Mouse (Mus musculus): ENCODE measurements around the gene Sbno2. TPM values are rescaled to one million over a fixed set of nuclear protein-coding genes. Genes with fewer than 3 reads are reported as not detected.
"Not testable (repeated sequence)": the region's sequence is repeated elsewhere in the genome, so short reads cannot be mapped to it uniquely, and the experiment has no call there.

Gene Sbno2
- polyA plus RNA-seq, 1 experiment from 2014 or later, result 16.1 TPM

- Histone ChIP-seq H3K27ac (ENCODE audit: low read length) (no peak overlapping the region), H3K4me2 (replicated peaks; ENCODE audit: low read depth, low read length) (peak overlapping the region; percentile 86), H3K9ac (replicated peaks; ENCODE audit: low read length) (peak overlapping the region; percentile 95), H3K4me1 (ENCODE audit: insufficient read depth, low read length) (peaks cover 39% of the 10 kb centered on the region), H3K36me3 (ENCODE audit: insufficient read depth, low read length) (peaks cover 42% of the 10 kb centered on the region), H3K27me3 (ENCODE audit: insufficient read depth, low read length) (no peaks in the 10 kb centered on the region), H3K4me3 (ENCODE audit: low read length) (peak overlapping the region; percentile 81), H3K9me3 (ENCODE audit: low read length) (no peaks in the 10 kb centered on the region)
- WGBS, result 76% methylated on average over 5 of the region's 5 CpGs
- ATAC-seq (ENCODE audit: low FRiP score, low TSS enrichment), result no peak
Observed at GRCm38 (mm10) chr10:80055364-80055763, 50.0 kb downstream of the Sbno2 start.

- peak overlapping the region; percentile 98; the same call in 1 of the 2 replicates for H3K27ac ChIP-seq (ENCODE audit: low read length)
- ATAC-seq (ENCODE audit: low FRiP score, low TSS enrichment); H3K27me3 ChIP-seq (ENCODE audit: insufficient read depth, low read length); H3K9me3 ChIP-seq (ENCODE audit: low read length): not testable (repeated sequence)
- peak overlapping the region; percentile 81 for H3K4me3 ChIP-seq (ENCODE audit: low read length)
- peaks cover 40% of the 10 kb centered on the region for H3K36me3 ChIP-seq (ENCODE audit: insufficient read depth, low read length)
- peaks cover 43% of the 10 kb centered on the region for H3K4me1 ChIP-seq (ENCODE audit: insufficient read depth, low read length)
- H3K4me2 ChIP-seq (replicated peaks; ENCODE audit: low read depth, low read length), result peak overlapping the region; percentile 86
- 6% methylated on average over 2 of the region's 3 CpGs for WGBS
- H3K9ac ChIP-seq (replicated peaks; ENCODE audit: low read length), result peak overlapping the region; percentile 95
Observed at GRCm38 (mm10) chr10:80054911-80055310, 50.5 kb downstream of the Sbno2 start.

GRCm38 (mm10) chr10:80053831-80054815, 51.2 kb downstream of the Sbno2 start:
- peaks cover 33% of the 10 kb centered on the region for H3K36me3 ChIP-seq (ENCODE audit: insufficient read depth, low read length)
- under 1% methylated on average over 77 of the region's 77 CpGs for WGBS
- peak overlapping the region; percentile 86 for H3K4me2 ChIP-seq (replicated peaks; ENCODE audit: low read depth, low read length)
- H3K4me3 ChIP-seq (ENCODE audit: low read length), result peak overlapping the region; percentile 81
- H3K27ac ChIP-seq (ENCODE audit: low read length), result peak overlapping the region; percentile 98
- H3K4me1 ChIP-seq (ENCODE audit: insufficient read depth, low read length), result peaks cover 43% of the 10 kb centered on the region
- peak overlapping the region; percentile 95 for H3K9ac ChIP-seq (replicated peaks; ENCODE audit: low read length)
- H3K27me3 ChIP-seq (ENCODE audit: insufficient read depth, low read length), result no peaks in the 10 kb centered on the region
- ATAC-seq (ENCODE audit: low FRiP score, low TSS enrichment), result peak; percentile 50
- H3K9me3 ChIP-seq (ENCODE audit: low read length), result no peaks in the 10 kb centered on the region

- peak overlapping the region; percentile 98 for H3K27ac ChIP-seq (ENCODE audit: low read length)
- peak overlapping the region; percentile 95 for H3K9ac ChIP-seq (replicated peaks; ENCODE audit: low read length)
- under 1% methylated on average over 47 of the region's 47 CpGs for WGBS
- peaks cover 27% of the 10 kb centered on the region for H3K36me3 ChIP-seq (ENCODE audit: insufficient read depth, low read length)
- peaks cover 43% of the 10 kb centered on the region for H3K4me1 ChIP-seq (ENCODE audit: insufficient read depth, low read length)
- no peaks in the 10 kb centered on the region for H3K27me3 ChIP-seq (ENCODE audit: insufficient read depth, low read length)
- H3K4me2 ChIP-seq (replicated peaks; ENCODE audit: low read depth, low read length), result peak overlapping the region; percentile 86
- ATAC-seq (ENCODE audit: low FRiP score, low TSS enrichment), result peak; percentile 97
- peak overlapping the region; percentile 81 for H3K4me3 ChIP-seq (ENCODE audit: low read length)
- H3K9me3 ChIP-seq (ENCODE audit: low read length), result no peaks in the 10 kb centered on the region
Observed at GRCm38 (mm10) chr10:80053259-80053780, 52.1 kb downstream of the Sbno2 start.

- Histone ChIP-seq H3K27me3 (ENCODE audit: insufficient read depth, low read length) (no peaks in the 10 kb centered on the region), H3K4me3 (ENCODE audit: low read length) (no peak overlapping the region), H3K4me2 (replicated peaks; ENCODE audit: low read depth, low read length) (0 out of 2 replicates have a peak overlapping the region, but pooled peaks have one; percentile 61), H3K9ac (replicated peaks; ENCODE audit: low read length) (peak overlapping the region; percentile 48), H3K4me1 (ENCODE audit: insufficient read depth, low read length) (peaks cover 51% of the 10 kb centered on the region), H3K9me3 (ENCODE audit: low read length) (no peaks in the 10 kb centered on the region), H3K27ac (ENCODE audit: low read length) (peak overlapping the region; percentile 67), H3K36me3 (ENCODE audit: insufficient read depth, low read length) (peaks cover 17% of the 10 kb centered on the region)
- ATAC-seq (ENCODE audit: low FRiP score, low TSS enrichment), result no peak
- WGBS, result 86% methylated on average over 5 of the region's 5 CpGs
Observed at GRCm38 (mm10) chr10:80052374-80052764, 53.0 kb downstream of the Sbno2 start.

- peak overlapping the region; percentile 67 for H3K27ac ChIP-seq (ENCODE audit: low read length)
- ATAC-seq (ENCODE audit: low FRiP score, low TSS enrichment), result peak; percentile 12; the same call in 1 of the 2 replicates
- peaks cover 12% of the 10 kb centered on the region for H3K36me3 ChIP-seq (ENCODE audit: insufficient read depth, low read length)
- no peaks in the 10 kb centered on the region for H3K9me3 ChIP-seq (ENCODE audit: low read length)
- no peaks in the 10 kb centered on the region for H3K27me3 ChIP-seq (ENCODE audit: insufficient read depth, low read length)
- peak overlapping the region; percentile 48 for H3K9ac ChIP-seq (replicated peaks; ENCODE audit: low read length)
- H3K4me3 ChIP-seq (ENCODE audit: low read length), result no peak overlapping the region
- H3K4me1 ChIP-seq (ENCODE audit: insufficient read depth, low read length), result peaks cover 53% of the 10 kb centered on the region
- WGBS, result 40% methylated on average over 13 of the region's 14 CpGs
- H3K4me2 ChIP-seq (replicated peaks; ENCODE audit: low read depth, low read length), result no peak overlapping the region
Observed at GRCm38 (mm10) chr10:80051618-80052373, 53.6 kb downstream of the Sbno2 start.

- peak overlapping the region; percentile 67 for H3K27ac ChIP-seq (ENCODE audit: low read length)
- no peaks in the 10 kb centered on the region for H3K9me3 ChIP-seq (ENCODE audit: low read length)
- H3K9ac ChIP-seq (replicated peaks; ENCODE audit: low read length), result peak overlapping the region; percentile 48
- no peak for ATAC-seq (ENCODE audit: low FRiP score, low TSS enrichment)
- H3K4me1 ChIP-seq (ENCODE audit: insufficient read depth, low read length), result peaks cover 53% of the 10 kb centered on the region
- 31% methylated on average over 15 of the region's 15 CpGs for WGBS
- peaks cover 6% of the 10 kb centered on the region for H3K36me3 ChIP-seq (ENCODE audit: insufficient read depth, low read length)
- H3K27me3 ChIP-seq (ENCODE audit: insufficient read depth, low read length), result no peaks in the 10 kb centered on the region
- no peak overlapping the region for H3K4me2 ChIP-seq (replicated peaks; ENCODE audit: low read depth, low read length)
- no peak overlapping the region for H3K4me3 ChIP-seq (ENCODE audit: low read length)
Observed at GRCm38 (mm10) chr10:80050885-80051617, 54.3 kb downstream of the Sbno2 start.

- Histone ChIP-seq H3K4me1 (ENCODE audit: insufficient read depth, low read length) (peaks cover 46% of the 10 kb centered on the region), H3K27ac (ENCODE audit: low read length) (no peak overlapping the region), H3K27me3 (ENCODE audit: insufficient read depth, low read length) (no peaks in the 10 kb centered on the region), H3K4me3 (ENCODE audit: low read length) (no peak overlapping the region), H3K9ac (replicated peaks; ENCODE audit: low read length) (no peak overlapping the region), H3K4me2 (replicated peaks; ENCODE audit: low read depth, low read length) (no peak overlapping the region), H3K36me3 (ENCODE audit: insufficient read depth, low read length) (no peaks in the 10 kb centered on the region), H3K9me3 (ENCODE audit: low read length) (no peaks in the 10 kb centered on the region)
- no peak for ATAC-seq (ENCODE audit: low FRiP score, low TSS enrichment)
- WGBS, result 31% methylated on average over 6 of the region's 6 CpGs
Observed at GRCm38 (mm10) chr10:80050244-80050643, 55.1 kb downstream of the Sbno2 start.

- WGBS, result 69% methylated on average over 3 of the region's 3 CpGs
- ATAC-seq (ENCODE audit: low FRiP score, low TSS enrichment), result no peak
- peaks cover 39% of the 10 kb centered on the region for H3K4me1 ChIP-seq (ENCODE audit: insufficient read depth, low read length)
- H3K9ac ChIP-seq (replicated peaks; ENCODE audit: low read length), result no peak overlapping the region
- no peaks in the 10 kb centered on the region for H3K36me3 ChIP-seq (ENCODE audit: insufficient read depth, low read length)
- H3K27me3 ChIP-seq (ENCODE audit: insufficient read depth, low read length), result no peaks in the 10 kb centered on the region
- H3K27ac ChIP-seq (ENCODE audit: low read length), result peak overlapping the region; percentile 5; the same call in 1 of the 2 replicates
- no peak overlapping the region for H3K4me3 ChIP-seq (ENCODE audit: low read length)
- no peaks in the 10 kb centered on the region for H3K9me3 ChIP-seq (ENCODE audit: low read length)
- H3K4me2 ChIP-seq (replicated peaks; ENCODE audit: low read depth, low read length), result no peak overlapping the region
Observed at GRCm38 (mm10) chr10:80048834-80049233, 56.5 kb downstream of the Sbno2 start.

All from kidney, embryonic 16.5 days (tissue).